Mouse (Mus musculus) stomach, embryonic 16.5 days (tissue): ENCODE measurements around the gene Cep250. TPM values are rescaled to one million over a fixed set of nuclear protein-coding genes. Genes with fewer than 3 reads are reported as not detected.
A peak's percentile ranks its signal among the peaks of the same experiment; 100 is the strongest.

ENCODE experiments used
- ATAC-seq: fragments of 200-750 bp; cut with Nextera tagmentation; 2 replicates; pipeline ENCODE4 v1.8.0; 2017; ENCODE audit warnings: moderate number of reproducible peaks, moderate TSS enrichment; ENCODE audit not compliant: insufficient read depth, low FRiP score
- H3K27ac ChIP-seq: fragments of 300-500 bp; sonication (generic); 2 replicates; pipeline ENCODE4 v1.5.1; 2014; ENCODE audit warnings: low read length
- H3K27me3 ChIP-seq: fragments of 300-500 bp; sonication (generic); 2 replicates; pipeline ENCODE4 v1.6.1; 2014; ENCODE audit warnings: low read length, control low read depth, mixed read lengths; ENCODE audit not compliant: control insufficient read depth, insufficient read depth
- H3K36me3 ChIP-seq: fragments of 300-500 bp; sonication (generic); 2 replicates; pipeline ENCODE4 v1.6.1; 2014; ENCODE audit warnings: low read length; ENCODE audit not compliant: control insufficient read depth, insufficient read depth
- H3K4me1 ChIP-seq: fragments of 300-500 bp; sonication (generic); 2 replicates; pipeline ENCODE4 v1.6.1; 2014; ENCODE audit warnings: low read length, control low read depth, mixed read lengths; ENCODE audit not compliant: control insufficient read depth, insufficient read depth
- H3K4me2 ChIP-seq: fragments of 300-500 bp; sonication (generic); 2 replicates; pipeline ENCODE4 v1.6.1; 2014; ENCODE audit warnings: low read depth, low read length, mixed read lengths
- H3K4me3 ChIP-seq: fragments of 300-500 bp; sonication (generic); replicated peaks from 2 replicates; pipeline ENCODE4 v1.5.1; 2014; ENCODE audit warnings: mild to moderate bottlenecking, low read length
- H3K9ac ChIP-seq: fragments of 300-500 bp; sonication (generic); 2 replicates; pipeline ENCODE4 v1.6.1; 2014; ENCODE audit warnings: low read length
- H3K9me3 ChIP-seq: fragments of 300-500 bp; sonication (generic); replicated peaks from 2 replicates; pipeline ENCODE4 v1.6.1; 2016; ENCODE audit warnings: low read length, control low read depth; ENCODE audit not compliant: control insufficient read depth
- WGBS: fragments of 180-500 bp; shearing (Covaris S2); extraction: QIAGEN DNeasy Blood & Tissue Kit; methylation state at CpG from one replicate; pipeline ENCODE4 v1.1.7; 2014; 5-methylcytosine and 5-hydroxymethylcytosine counted together
- polyA plus RNA-seq: library from polyadenylated mRNA; unstranded; fragments of >200 nt; fragmentation: Nextera tagmentation; extraction: Ambion mirVana; gene quantifications from 2 replicates; pipeline ENCODE4 v1.2.1, GENCODE M21; 2015

Gene Cep250
- polyA plus RNA-seq, 1 experiment from 2014 or later, result 16.3 TPM

GRCm38 (mm10) chr2:155989085-155989484, 32.8 kb downstream of the Cep250 start:
- H3K9me3 ChIP-seq, result no peaks in the 10 kb centered on the region
- WGBS, result 68% methylated on average over 4 of the region's 4 CpGs
- peaks cover 23% of the 10 kb centered on the region for H3K36me3 ChIP-seq
- no peaks in the 10 kb centered on the region for H3K4me1 ChIP-seq
- ATAC-seq, result 0 out of 2 replicates have a peak, but pooled peaks have one; percentile 51
- no peak overlapping the region for H3K9ac ChIP-seq
- no peaks in the 10 kb centered on the region for H3K27me3 ChIP-seq
- no peak overlapping the region for H3K4me3 ChIP-seq
- H3K27ac ChIP-seq, result no peak overlapping the region
- H3K4me2 ChIP-seq, result no peak overlapping the region

GRCm38 (mm10) chr2:155991151-155991550, 34.9 kb downstream of the Cep250 start:
- WGBS, result 92% methylated on average over 10 of the region's 10 CpGs
- ATAC-seq, result no peak
- Histone ChIP-seq H3K27me3 (no peaks in the 10 kb centered on the region), H3K9ac (no peak overlapping the region), H3K4me3 (no peak overlapping the region), H3K4me2 (no peak overlapping the region), H3K27ac (no peak overlapping the region), H3K4me1 (no peaks in the 10 kb centered on the region), H3K9me3 (no peaks in the 10 kb centered on the region), H3K36me3 (peaks cover 10% of the 10 kb centered on the region)

- no peak overlapping the region for H3K27ac ChIP-seq
Measured at GRCm38 (mm10) chr2:155991863-155992321, 35.6 kb downstream of the Cep250 start.

GRCm38 (mm10) chr2:156005393-156005792, 49.1 kb downstream of the Cep250 start:
- H3K4me1 ChIP-seq, result 0 out of 2 replicates have a peak, but pooled peaks cover 4% of the 10 kb centered on the region
- H3K36me3 ChIP-seq, result no peaks in the 10 kb centered on the region; the same call in 1 of the 2 replicates
- no peak overlapping the region for H3K27ac ChIP-seq
- no peak overlapping the region for H3K9ac ChIP-seq
- H3K4me2 ChIP-seq, result no peak overlapping the region
- no peaks in the 10 kb centered on the region for H3K27me3 ChIP-seq
- H3K4me3 ChIP-seq, result no peak overlapping the region
- no peak for ATAC-seq
- 87% methylated on average over 4 of the region's 4 CpGs for WGBS
- H3K9me3 ChIP-seq, result no peaks in the 10 kb centered on the region

More at GRCm38 (mm10) chr2:155991863-155992321, 35.6 kb downstream of the Cep250 start:
- H3K4me2 ChIP-seq, result no peak overlapping the region
- WGBS, result 73% methylated on average over 14 of the region's 14 CpGs
- H3K9ac ChIP-seq, result 0 out of 2 replicates have a peak overlapping the region, but pooled peaks have one; percentile 22
- peaks cover 5% of the 10 kb centered on the region; the same call in 1 of the 2 replicates for H3K36me3 ChIP-seq
- H3K9me3 ChIP-seq, result no peaks in the 10 kb centered on the region
- ATAC-seq, result peak; percentile 61; the same call in 1 of the 2 replicates
- H3K27me3 ChIP-seq, result no peaks in the 10 kb centered on the region
- H3K4me1 ChIP-seq, result no peaks in the 10 kb centered on the region
- H3K4me3 ChIP-seq, result no peak overlapping the region

GRCm38 (mm10) chr2:156007888-156008532, 51.8 kb downstream of the Cep250 start, which contains the start of the genes 6430550D23Rik and Ergic3:
Gene 6430550D23Rik, minus strand, starts transcription at chr2:156007977.
Gene Ergic3, plus strand, starts transcription at chr2:156008045.
- ATAC-seq, result peak; percentile 100
- peak within 1 kb of the TSS; percentile 75 for H3K27ac ChIP-seq
- under 1% methylated on average over 45 of the region's 45 CpGs for WGBS
- H3K9ac ChIP-seq, result peak within 1 kb of the TSS; percentile 87
- no peaks in the 10 kb centered on the region for H3K27me3 ChIP-seq
- peak within 1 kb of the TSS; percentile 78 for H3K4me2 ChIP-seq
- H3K4me3 ChIP-seq, result peak within 1 kb of the TSS; percentile 83
- H3K9me3 ChIP-seq, result no peaks in the 10 kb centered on the region
- peaks cover 12% of the 10 kb centered on the region; the same call in 1 of the 2 replicates for H3K36me3 ChIP-seq
- 0 out of 2 replicates have a peak, but pooled peaks cover 4% of the 10 kb centered on the region for H3K4me1 ChIP-seq

GRCm38 (mm10) chr2:156018106-156018505, 61.8 kb downstream of the Cep250 start:
- Histone ChIP-seq H3K9ac (no peak overlapping the region), H3K27me3 (no peaks in the 10 kb centered on the region), H3K36me3 (peaks cover 34% of the 10 kb centered on the region), H3K27ac (no peak overlapping the region), H3K9me3 (no peaks in the 10 kb centered on the region), H3K4me2 (no peak overlapping the region), H3K4me1 (no peaks in the 10 kb centered on the region), H3K4me3 (no peak overlapping the region)
- WGBS, result 81% methylated on average over 3 of the region's 3 CpGs
- no peak for ATAC-seq

GRCm38 (mm10) chr2:156021219-156021618, 65.0 kb downstream of the Cep250 start:
- Histone ChIP-seq H3K9ac (no peak overlapping the region), H3K9me3 (no peaks in the 10 kb centered on the region), H3K4me2 (no peak overlapping the region), H3K4me3 (no peak overlapping the region), H3K36me3 (peaks cover 15% of the 10 kb centered on the region; the same call in 1 of the 2 replicates), H3K4me1 (no peaks in the 10 kb centered on the region), H3K27ac (no peak overlapping the region), H3K27me3 (no peaks in the 10 kb centered on the region)
- 78% methylated on average over 8 of the region's 8 CpGs for WGBS
- no peak for ATAC-seq

- no peaks in the 10 kb centered on the region for H3K4me1 ChIP-seq
- H3K9me3 ChIP-seq, result no peaks in the 10 kb centered on the region
- WGBS, result 88% methylated on average over 2 of the region's 2 CpGs
- H3K27ac ChIP-seq, result no peak overlapping the region
- no peaks in the 10 kb centered on the region for H3K27me3 ChIP-seq
- no peak overlapping the region for H3K9ac ChIP-seq
- H3K4me2 ChIP-seq, result no peak overlapping the region
- no peak for ATAC-seq
- H3K36me3 ChIP-seq, result peaks cover 11% of the 10 kb centered on the region; the same call in 1 of the 2 replicates
- no peak overlapping the region for H3K4me3 ChIP-seq
Measured at GRCm38 (mm10) chr2:156021765-156022164, 65.5 kb downstream of the Cep250 start.

GRCm38 (mm10) chr2:156025482-156025881, 69.2 kb downstream of the Cep250 start:
- no peak for ATAC-seq
- H3K4me3 ChIP-seq, result no peak overlapping the region
- no peaks in the 10 kb centered on the region for H3K27me3 ChIP-seq
- H3K9me3 ChIP-seq, result no peaks in the 10 kb centered on the region
- no peak overlapping the region for H3K27ac ChIP-seq
- no peak overlapping the region for H3K9ac ChIP-seq
- H3K4me1 ChIP-seq, result no peaks in the 10 kb centered on the region
- no peak overlapping the region for H3K4me2 ChIP-seq
- no peaks in the 10 kb centered on the region for H3K36me3 ChIP-seq
